Mouse (Mus musculus): ENCODE data around the gene Slc25a45. TPM values are rescaled to one million over a fixed set of nuclear protein-coding genes. Genes with fewer than 3 reads are reported as not detected.

Gene Slc25a45
- polyA plus RNA-seq, 1 experiment from 2014 or later: 7.7 TPM

GRCm38 (mm10) chr19:5841999-5842784, 35.4 kb upstream of the Slc25a45 start:
- ATAC-seq: no peak
- Histone ChIP-seq H3K4me1 (peaks cover 74% of the 10 kb centered on the region), H3K27ac (peak overlapping the region; percentile 98), H3K27me3 (replicated peaks) (no peaks in the 10 kb centered on the region), H3K4me3 (peak overlapping the region; percentile 57), H3K9ac (peak overlapping the region; percentile 86), H3K36me3 (no peaks in the 10 kb centered on the region), H3K9me3 (replicated peaks) (no peaks in the 10 kb centered on the region), H3K4me2 (peak overlapping the region; percentile 79)
- WGBS (ENCODE audit: insufficient replicate concordance): 67% methylated on average over 5 of the region's 5 CpGs

GRCm38 (mm10) chr19:5842785-5843730, 34.5 kb upstream of the Slc25a45 start:
- H3K4me3 ChIP-seq: peak overlapping the region; percentile 57
- no peaks in the 10 kb centered on the region for H3K36me3 ChIP-seq
- H3K9ac ChIP-seq: peak overlapping the region; percentile 86
- ATAC-seq: no peak
- H3K4me1 ChIP-seq: peaks cover 79% of the 10 kb centered on the region
- H3K9me3 ChIP-seq (replicated peaks): no peaks in the 10 kb centered on the region
- H3K27ac ChIP-seq: peak overlapping the region; percentile 98
- no peaks in the 10 kb centered on the region for H3K27me3 ChIP-seq (replicated peaks)
- H3K4me2 ChIP-seq: peak overlapping the region; percentile 79
- 43% methylated on average over 9 of the region's 9 CpGs for WGBS (ENCODE audit: insufficient replicate concordance)

- H3K27me3 ChIP-seq (replicated peaks): no peaks in the 10 kb centered on the region
- peak overlapping the region; percentile 86 for H3K9ac ChIP-seq
- H3K27ac ChIP-seq: peak overlapping the region; percentile 98
- no peaks in the 10 kb centered on the region for H3K36me3 ChIP-seq
- H3K4me1 ChIP-seq: peaks cover 89% of the 10 kb centered on the region
- no peaks in the 10 kb centered on the region for H3K9me3 ChIP-seq (replicated peaks)
- H3K4me3 ChIP-seq: peak overlapping the region; percentile 57
- peak; percentile 28 for ATAC-seq
- WGBS (ENCODE audit: insufficient replicate concordance): 35% methylated on average over 30 of the region's 30 CpGs
- peak overlapping the region; percentile 79 for H3K4me2 ChIP-seq
These were observed 33.6 kb upstream of the Slc25a45 start for GRCm38 (mm10) chr19:5843781-5844691.

- Histone ChIP-seq H3K36me3 (no peaks in the 10 kb centered on the region), H3K27me3 (replicated peaks) (no peaks in the 10 kb centered on the region), H3K4me1 (peaks cover 94% of the 10 kb centered on the region), H3K4me2 (peak overlapping the region; percentile 79), H3K4me3 (peak overlapping the region; percentile 57), H3K9me3 (replicated peaks) (no peaks in the 10 kb centered on the region), H3K27ac (peak overlapping the region; percentile 98), H3K9ac (peak overlapping the region; percentile 86)
- ATAC-seq: no peak
- WGBS (ENCODE audit: insufficient replicate concordance): 27% methylated on average over 12 of the region's 12 CpGs
These were observed 32.7 kb upstream of the Slc25a45 start for GRCm38 (mm10) chr19:5844831-5845318.

- no peaks in the 10 kb centered on the region for H3K9me3 ChIP-seq (replicated peaks)
- ATAC-seq: peak; percentile 46
- 2% methylated on average over 45 of the region's 45 CpGs for WGBS (ENCODE audit: insufficient replicate concordance)
- peaks cover 96% of the 10 kb centered on the region for H3K4me1 ChIP-seq
- H3K27ac ChIP-seq: peak overlapping the region; percentile 98
- peak overlapping the region; percentile 79 for H3K4me2 ChIP-seq
- peak overlapping the region; percentile 86 for H3K9ac ChIP-seq
- H3K36me3 ChIP-seq: no peaks in the 10 kb centered on the region
- H3K27me3 ChIP-seq (replicated peaks): no peaks in the 10 kb centered on the region
- H3K4me3 ChIP-seq: peak overlapping the region; percentile 57
These were observed 32.1 kb upstream of the Slc25a45 start for GRCm38 (mm10) chr19:5845319-5846135.

- Histone ChIP-seq H3K27me3 (replicated peaks) (no peaks in the 10 kb centered on the region), H3K4me1 (peaks cover 96% of the 10 kb centered on the region), H3K4me2 (peak overlapping the region; percentile 79), H3K4me3 (peak overlapping the region; percentile 57), H3K9ac (peak overlapping the region; percentile 83), H3K36me3 (no peaks in the 10 kb centered on the region), H3K27ac (peak overlapping the region; percentile 98), H3K9me3 (replicated peaks) (no peaks in the 10 kb centered on the region)
- no peak for ATAC-seq
- 0% methylated on average over 7 of the region's 7 CpGs for WGBS (ENCODE audit: insufficient replicate concordance)
These were observed 31.5 kb upstream of the Slc25a45 start for GRCm38 (mm10) chr19:5846154-5846553.

GRCm38 (mm10) chr19:5846557-5847305, 30.9 kb upstream of the Slc25a45 start:
- WGBS (ENCODE audit: insufficient replicate concordance): 9% methylated on average over 16 of the region's 16 CpGs
- Histone ChIP-seq H3K4me3 (peak overlapping the region; percentile 57), H3K36me3 (peaks cover 5% of the 10 kb centered on the region), H3K9me3 (replicated peaks) (no peaks in the 10 kb centered on the region), H3K9ac (peak overlapping the region; percentile 83), H3K27me3 (replicated peaks) (no peaks in the 10 kb centered on the region), H3K4me1 (peaks cover 96% of the 10 kb centered on the region), H3K27ac (peak overlapping the region; percentile 98), H3K4me2 (peak overlapping the region; percentile 79)
- ATAC-seq: peak; percentile 53

- Histone ChIP-seq H3K36me3 (peaks cover 12% of the 10 kb centered on the region), H3K4me2 (peak overlapping the region; percentile 79), H3K4me3 (peak overlapping the region; percentile 57), H3K9me3 (replicated peaks) (no peaks in the 10 kb centered on the region), H3K27me3 (replicated peaks) (no peaks in the 10 kb centered on the region), H3K9ac (peak overlapping the region; percentile 83), H3K27ac (peak overlapping the region; percentile 98), H3K4me1 (peaks cover 96% of the 10 kb centered on the region)
- WGBS (ENCODE audit: insufficient replicate concordance): 46% methylated on average over 4 of the region's 4 CpGs
- ATAC-seq: peak; percentile 12; the same call in 1 of the 2 replicates
These were observed 30.3 kb upstream of the Slc25a45 start for GRCm38 (mm10) chr19:5847306-5847796.

- no peaks in the 10 kb centered on the region for H3K9me3 ChIP-seq (replicated peaks)
- WGBS (ENCODE audit: insufficient replicate concordance): 28% methylated on average over 14 of the region's 14 CpGs
- H3K4me2 ChIP-seq: peak overlapping the region; percentile 79
- ATAC-seq: peak; percentile 63
- H3K4me3 ChIP-seq: peak overlapping the region; percentile 57
- H3K4me1 ChIP-seq: peaks cover 87% of the 10 kb centered on the region
- peaks cover 20% of the 10 kb centered on the region for H3K36me3 ChIP-seq
- no peaks in the 10 kb centered on the region for H3K27me3 ChIP-seq (replicated peaks)
- H3K9ac ChIP-seq: peak overlapping the region; percentile 83
- peak overlapping the region; percentile 98 for H3K27ac ChIP-seq
These were observed 29.4 kb upstream of the Slc25a45 start for GRCm38 (mm10) chr19:5848032-5848825.

All from liver, embryonic 12.5 days (tissue).